Mouse (Mus musculus) heart, embryonic 14.5 days (tissue): ENCODE measurements at regions not wholly inside any gene's neighbourhood (a gene's known extent, or its start where the extent isn't known, plus 50 kb on each side); places are given as distances from the start of the nearest gene placed in this dataset.

Experiments
- ATAC-seq: fragments of 200-750 bp; cut with Nextera tagmentation; 2 replicates; pipeline ENCODE4 v1.8.0; 2017; ENCODE audit warnings: low read depth, moderate TSS enrichment; ENCODE audit not compliant: insufficient number of reproducible peaks, insufficient read depth, low FRiP score
- H3K27ac ChIP-seq, 2 experiments: fragments of 200-500 bp in 1 of 2; fragments of 300-500 bp in 1 of 2; sonication (generic) in 1 of 2; replicated peaks in 1 of 2; 2 replicates each; pipeline ENCODE4 v1.5.1; 2012 to 2014; ENCODE audit warnings: low read depth in 2 of 2, low read length in 2 of 2, control low read depth in 1 of 2, mild to moderate bottlenecking in 1 of 2, mixed read lengths in 1 of 2; ENCODE audit not compliant: control insufficient read depth in 1 of 2, insufficient read depth in 1 of 2
- H3K27me3 ChIP-seq: fragments of 300-500 bp; sonication (generic); 2 replicates; pipeline ENCODE4 v1.6.1; 2014; ENCODE audit warnings: mild to moderate bottlenecking, low read length, control low read depth; ENCODE audit not compliant: control insufficient read depth, insufficient read depth
- H3K36me3 ChIP-seq: fragments of 300-500 bp; sonication (generic); 2 replicates; pipeline ENCODE4 v1.6.1; 2014; ENCODE audit warnings: mild to moderate bottlenecking, control low read depth, low read length, mixed read lengths; ENCODE audit not compliant: control insufficient read depth, insufficient read depth
- H3K4me1 ChIP-seq, 2 experiments: fragments of 200-500 bp in 1 of 2; fragments of 300-500 bp in 1 of 2; sonication (generic) in 1 of 2; 2 replicates each; pipeline ENCODE4 v1.6.1; 2012 to 2014; ENCODE audit warnings: low read length in 2 of 2, control low read depth in 1 of 2, mixed read lengths in 1 of 2; ENCODE audit not compliant: control insufficient read depth in 2 of 2, insufficient read depth in 2 of 2
- H3K4me2 ChIP-seq: fragments of 300-500 bp; sonication (generic); 2 replicates; pipeline ENCODE4 v1.6.1; 2014; ENCODE audit warnings: mild to moderate bottlenecking, low read length
- H3K4me3 ChIP-seq, 2 experiments: fragments of 200-500 bp in 1 of 2; fragments of 300-500 bp in 1 of 2; sonication (generic) in 1 of 2; 2 replicates each; pipeline ENCODE4 v1.5.1; 2012 to 2014; ENCODE audit warnings: low read length in 2 of 2, mild to moderate bottlenecking in 2 of 2, control low read depth in 1 of 2, low read depth in 1 of 2, moderate library complexity in 1 of 2; ENCODE audit not compliant: control insufficient read depth in 1 of 2, insufficient read depth in 1 of 2
- H3K9ac ChIP-seq: fragments of 300-500 bp; sonication (generic); 2 replicates; pipeline ENCODE4 v1.6.1; 2014; ENCODE audit warnings: mild to moderate bottlenecking, low read length
- H3K9me3 ChIP-seq: fragments of 300-500 bp; sonication (generic); 2 replicates; pipeline ENCODE4 v1.6.1; 2016; ENCODE audit warnings: low read length, control low read depth; ENCODE audit not compliant: control insufficient read depth
- WGBS: fragments of 180-500 bp; shearing (Covaris S2); extraction: QIAGEN DNeasy Blood & Tissue Kit; methylation state at CpG from one replicate; pipeline ENCODE4 v1.1.7; 2014; 5-methylcytosine and 5-hydroxymethylcytosine counted together

DNA sequence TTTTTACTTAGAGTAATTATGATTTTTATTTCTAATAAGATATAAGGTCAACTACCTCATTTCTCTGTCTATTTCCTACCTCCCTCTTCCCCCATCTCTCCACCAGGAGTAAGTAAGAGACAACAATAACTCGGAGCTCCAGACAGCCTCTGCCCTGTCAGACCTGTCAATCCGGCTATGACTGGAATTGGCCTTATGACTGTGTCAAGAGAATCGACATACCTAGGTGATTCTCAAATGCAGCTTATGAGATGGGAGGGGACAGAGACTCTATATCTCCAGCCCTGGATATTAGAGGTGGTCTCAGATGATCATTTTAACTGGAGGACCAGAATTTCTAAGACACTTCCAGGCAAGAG, 216.3 kb upstream of the Ankrd55 start:
- Histone ChIP-seq H3K27me3 (no peaks in the 10 kb centered on the region), H3K4me1 (peaks cover 0 to 2% of the 10 kb centered on the region in 2 experiments; a peak in 1 of 4 replicates), H3K4me2 (no peak overlapping the region), H3K4me3 (no peak overlapping the region), H3K36me3 (no peaks in the 10 kb centered on the region), H3K9me3 (no peaks in the 10 kb centered on the region), H3K9ac (no peak overlapping the region), H3K27ac (no peak overlapping the region)
- ATAC-seq, result no peak
- WGBS, result 78% methylated on average over 3 of the region's 3 CpGs

- no peak for ATAC-seq
- no peaks in the 10 kb centered on the region for H3K36me3 ChIP-seq
- 83% methylated on average over 6 of the region's 6 CpGs for WGBS
- H3K27ac ChIP-seq, result no peak overlapping the region
- no peak overlapping the region for H3K4me2 ChIP-seq
- H3K9me3 ChIP-seq, result no peaks in the 10 kb centered on the region
- no peaks in the 10 kb centered on the region for H3K4me1 ChIP-seq
- H3K27me3 ChIP-seq, result no peaks in the 10 kb centered on the region
- H3K4me3 ChIP-seq, result no peak overlapping the region
- no peak overlapping the region for H3K9ac ChIP-seq
These were observed 214.5 kb upstream of the Ankrd55 start for GRCm38 (mm10) chr13:112073519-112074406.

GRCm38 (mm10) chr13:112075847-112076479, 212.3 kb upstream of the Ankrd55 start:
- 65% methylated on average over 5 of the region's 5 CpGs for WGBS
- H3K9me3 ChIP-seq, result no peaks in the 10 kb centered on the region
- H3K4me3 ChIP-seq, result no peak overlapping the region
- H3K4me1 ChIP-seq, result no peaks in the 10 kb centered on the region
- H3K27me3 ChIP-seq, result no peaks in the 10 kb centered on the region
- no peak overlapping the region for H3K27ac ChIP-seq
- no peak overlapping the region for H3K9ac ChIP-seq
- no peaks in the 10 kb centered on the region for H3K36me3 ChIP-seq
- ATAC-seq, result no peak
- H3K4me2 ChIP-seq, result no peak overlapping the region

GRCm38 (mm10) chr13:112078088-112078487, 210.2 kb upstream of the Ankrd55 start:
- no peaks in the 10 kb centered on the region for H3K9me3 ChIP-seq
- ATAC-seq, result no peak
- H3K9ac ChIP-seq, result no peak overlapping the region
- no peak overlapping the region for H3K4me2 ChIP-seq
- H3K4me1 ChIP-seq, result no peaks in the 10 kb centered on the region
- no peaks in the 10 kb centered on the region for H3K27me3 ChIP-seq
- H3K27ac ChIP-seq, result no peak overlapping the region
- H3K4me3 ChIP-seq, result no peak overlapping the region
- 45% methylated on average over 5 of the region's 5 CpGs for WGBS
- H3K36me3 ChIP-seq, result no peaks in the 10 kb centered on the region

GRCm38 (mm10) chr13:112081935-112082334, 206.3 kb upstream of the Ankrd55 start:
- no peak overlapping the region for H3K4me3 ChIP-seq
- no peak overlapping the region for H3K4me2 ChIP-seq
- WGBS, result 76% methylated on average over 3 of the region's 3 CpGs
- peaks cover 7 to 8% of the 10 kb centered on the region in 2 experiments; a peak in 3 of 4 replicates for H3K4me1 ChIP-seq
- no peak overlapping the region for H3K9ac ChIP-seq
- H3K9me3 ChIP-seq, result no peaks in the 10 kb centered on the region
- no peaks in the 10 kb centered on the region for H3K36me3 ChIP-seq
- no peak overlapping the region for H3K27ac ChIP-seq
- H3K27me3 ChIP-seq, result no peaks in the 10 kb centered on the region
- no peak for ATAC-seq

DNA sequence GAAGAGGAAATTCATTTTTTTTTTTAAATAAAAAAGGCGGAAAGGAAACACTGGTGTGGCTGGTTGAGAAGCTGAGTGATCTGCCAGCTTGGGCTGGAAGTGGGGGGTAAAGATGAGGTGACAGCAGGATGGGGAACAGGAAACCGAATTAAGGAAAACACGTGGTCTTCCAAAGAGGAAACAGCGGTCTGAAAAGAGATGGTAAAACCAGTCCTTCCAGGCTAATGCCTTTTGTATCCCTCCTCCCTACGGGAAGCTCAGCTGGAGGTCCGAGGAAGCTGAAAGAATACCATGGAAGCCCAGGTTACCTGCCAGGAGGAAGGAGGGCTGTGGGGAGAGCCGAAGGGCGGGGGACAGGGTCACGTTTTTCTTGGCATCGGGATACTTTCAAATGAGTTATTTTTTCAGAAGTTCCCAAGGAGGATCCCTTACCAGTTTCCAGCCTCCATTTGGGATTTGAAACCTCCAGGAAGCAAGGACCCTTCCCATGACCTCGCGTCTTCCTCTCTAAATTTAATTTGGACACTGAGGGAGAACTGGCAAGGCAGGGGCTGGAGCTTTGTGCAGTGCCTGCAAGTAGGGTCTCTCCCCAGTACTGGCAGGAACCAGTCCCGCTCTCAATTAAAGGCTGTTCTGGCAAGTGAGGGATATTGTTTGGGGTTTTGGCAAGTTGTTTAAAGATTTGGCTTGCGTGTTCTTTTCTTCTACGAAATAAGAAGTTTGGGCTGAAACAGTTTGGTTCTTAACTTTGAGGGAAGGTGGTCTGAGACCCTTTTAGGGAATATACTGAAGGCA, 203.6 kb upstream of the Ankrd55 start:
- WGBS, result 62% methylated on average over 15 of the region's 15 CpGs
- H3K4me3 ChIP-seq, result no peak overlapping the region
- no peaks in the 10 kb centered on the region for H3K27me3 ChIP-seq
- H3K9ac ChIP-seq, result no peak overlapping the region
- H3K27ac ChIP-seq, result peak overlapping the region; percentile 5 to 53; a peak in 3 of 4 replicates
- H3K4me1 ChIP-seq, result peaks cover 17 to 18% of the 10 kb centered on the region in 2 experiments
- H3K9me3 ChIP-seq, result no peaks in the 10 kb centered on the region
- ATAC-seq, result peak; percentile 52; the same call in 1 of the 2 replicates
- H3K4me2 ChIP-seq, result peak overlapping the region; percentile 23; the same call in 1 of the 2 replicates
- no peaks in the 10 kb centered on the region for H3K36me3 ChIP-seq

- 0 out of 2 replicates have a peak overlapping the region, but pooled peaks have one; percentile 6 for H3K4me2 ChIP-seq
- whole genome bisulfite sequencing, result 7% methylated on average over 5 of the region's 5 CpGs
These were observed 199.9 kb upstream of the Ankrd55 start for GRCm38 (mm10) chr13:112088312-112088771.

More at GRCm38 (mm10) chr13:112088312-112088771, 199.9 kb upstream of the Ankrd55 start:
- Histone ChIP-seq H3K9ac (0 out of 2 replicates have a peak overlapping the region, but pooled peaks have one; percentile 2), H3K36me3 (no peaks in the 10 kb centered on the region), H3K9me3 (no peaks in the 10 kb centered on the region), H3K4me3 (no peak overlapping the region), H3K27ac (peak overlapping the region; percentile 12 to 43), H3K4me1 (peaks cover 29 to 34% of the 10 kb centered on the region in 2 experiments), H3K27me3 (no peaks in the 10 kb centered on the region)
- peak; percentile 66 for ATAC-seq
